Mouse (Mus musculus) neural tube, embryonic 15.5 days (tissue): ENCODE data around the gene Tmem100. TPM values are rescaled to one million over a fixed set of nuclear protein-coding genes. Genes with fewer than 3 reads are reported as not detected.

Experiments
- ATAC-seq: fragments of 200-750 bp; cut with Nextera tagmentation; 2 replicates; pipeline ENCODE4 v1.8.0; 2017; ENCODE audit warnings: mild to moderate bottlenecking, moderate TSS enrichment, moderate library complexity; ENCODE audit not compliant: low FRiP score
- H3K27ac ChIP-seq: fragments of 300-500 bp; sonication (generic); replicated peaks from 2 replicates; pipeline ENCODE4 v1.5.1; 2015; ENCODE audit warnings: mild to moderate bottlenecking, inconsistent platforms
- H3K27me3 ChIP-seq: fragments of 300-500 bp; sonication (generic); replicated peaks from 2 replicates; pipeline ENCODE4 v1.6.1; 2015; ENCODE audit warnings: inconsistent platforms
- H3K36me3 ChIP-seq: fragments of 300-500 bp; sonication (generic); 2 replicates; pipeline ENCODE4 v1.6.1; 2015; ENCODE audit warnings: inconsistent platforms
- H3K4me1 ChIP-seq: fragments of 300-500 bp; sonication (generic); 2 replicates; pipeline ENCODE4 v1.6.1; 2015; ENCODE audit warnings: inconsistent platforms
- H3K4me2 ChIP-seq: fragments of 300-500 bp; sonication (generic); 2 replicates; pipeline ENCODE4 v1.6.1; 2015; ENCODE audit warnings: inconsistent platforms, mild to moderate bottlenecking, moderate library complexity
- H3K4me3 ChIP-seq: fragments of 300-500 bp; sonication (generic); replicated peaks from 2 replicates; pipeline ENCODE4 v1.5.1; 2015; ENCODE audit warnings: mild to moderate bottlenecking, inconsistent platforms
- H3K9ac ChIP-seq: fragments of 300-500 bp; sonication (generic); replicated peaks from 2 replicates; pipeline ENCODE4 v1.6.1; 2015; ENCODE audit warnings: mild to moderate bottlenecking, inconsistent platforms
- H3K9me3 ChIP-seq: fragments of 300-500 bp; sonication (generic); replicated peaks from 2 replicates; pipeline ENCODE4 v1.6.1; 2016; ENCODE audit warnings: inconsistent platforms
- WGBS: fragments of 180-500 bp; shearing (Covaris S2); methylation state at CpG from one replicate; pipeline ENCODE4 v1.1.7; 2015; ENCODE audit warnings: mixed read lengths; 5-methylcytosine and 5-hydroxymethylcytosine counted together
- polyA plus RNA-seq: library from polyadenylated mRNA; unstranded; fragments of >200 nt; fragmentation: Nextera tagmentation; extraction: Ambion mirVana; gene quantifications from 2 replicates; pipeline ENCODE4 v1.2.1, GENCODE M21; 2015

Gene Tmem100
- polyA plus RNA-seq, 1 experiment from 2014 or later, result 24.1 TPM

DNA sequence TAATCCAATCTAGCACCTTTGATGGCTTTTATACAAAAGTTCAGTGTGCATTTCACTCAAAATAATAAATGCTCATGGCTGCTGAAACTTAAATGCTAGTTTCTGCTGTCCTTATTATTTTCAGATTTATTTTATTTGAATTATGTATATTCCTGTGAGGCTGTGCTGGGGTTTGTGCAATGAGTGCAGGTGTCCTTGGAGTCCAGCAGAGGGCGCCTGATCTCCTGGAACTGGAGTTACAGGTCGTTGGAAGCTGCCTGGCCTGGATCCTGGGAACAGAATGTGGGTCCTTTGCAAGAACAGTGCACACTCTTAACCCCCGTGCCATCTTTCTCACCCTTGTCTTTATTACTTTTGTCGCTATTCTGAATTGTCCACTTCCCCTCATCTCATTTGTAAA is 6.3 kb downstream of the Tmem100 start:
- WGBS, result 90% methylated on average over 4 of the region's 4 CpGs
- Histone ChIP-seq H3K9me3 (0 out of 2 replicates have a peak, but pooled peaks cover 5% of the 10 kb centered on the region), H3K9ac (no peak overlapping the region), H3K27ac (no peak overlapping the region), H3K36me3 (0 out of 2 replicates have a peak, but pooled peaks cover 2% of the 10 kb centered on the region), H3K4me1 (0 out of 2 replicates have a peak, but pooled peaks cover 10% of the 10 kb centered on the region), H3K27me3 (peaks cover 11% of the 10 kb centered on the region), H3K4me2 (no peak overlapping the region), H3K4me3 (no peak overlapping the region)
- no peak for ATAC-seq

DNA sequence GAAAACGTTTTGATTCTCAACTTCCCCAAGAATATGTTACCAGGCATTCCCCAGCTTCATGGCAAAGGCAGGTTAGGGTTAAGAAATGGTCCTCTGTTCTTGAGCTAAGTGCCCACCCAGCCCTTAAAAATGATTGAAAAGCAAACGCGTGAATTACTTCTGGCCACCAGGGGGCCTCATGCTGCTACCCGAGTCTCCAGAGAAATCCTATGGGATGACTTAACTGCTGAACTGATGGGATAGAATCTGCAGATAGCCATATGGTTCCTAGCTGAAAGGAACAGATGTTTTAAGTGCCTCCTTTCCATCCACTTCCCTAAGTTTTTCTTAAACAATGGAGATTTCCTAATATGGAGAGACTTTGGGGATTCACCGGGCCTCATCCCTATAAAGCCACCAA is 7.9 kb downstream of the Tmem100 start:
- WGBS, result 25% methylated on average over 5 of the region's 5 CpGs
- Histone ChIP-seq H3K4me3 (no peak overlapping the region), H3K27ac (no peak overlapping the region), H3K9me3 (0 out of 2 replicates have a peak, but pooled peaks cover 5% of the 10 kb centered on the region), H3K9ac (no peak overlapping the region), H3K4me2 (no peak overlapping the region), H3K27me3 (no peaks in the 10 kb centered on the region), H3K36me3 (0 out of 2 replicates have a peak, but pooled peaks cover 2% of the 10 kb centered on the region), H3K4me1 (0 out of 2 replicates have a peak, but pooled peaks cover 2% of the 10 kb centered on the region)
- ATAC-seq, result no peak

GRCm38 (mm10) chr11:90044459-90044858 is 14.3 kb downstream of the Tmem100 start:
- H3K27me3 ChIP-seq, result no peaks in the 10 kb centered on the region
- H3K36me3 ChIP-seq, result no peaks in the 10 kb centered on the region
- no peak overlapping the region for H3K27ac ChIP-seq
- no peak for ATAC-seq
- no peak overlapping the region for H3K4me3 ChIP-seq
- H3K4me2 ChIP-seq, result no peak overlapping the region
- no peaks in the 10 kb centered on the region for H3K4me1 ChIP-seq
- 91% methylated on average over 4 of the region's 4 CpGs for WGBS
- H3K9ac ChIP-seq, result no peak overlapping the region
- no peaks in the 10 kb centered on the region for H3K9me3 ChIP-seq

DNA sequence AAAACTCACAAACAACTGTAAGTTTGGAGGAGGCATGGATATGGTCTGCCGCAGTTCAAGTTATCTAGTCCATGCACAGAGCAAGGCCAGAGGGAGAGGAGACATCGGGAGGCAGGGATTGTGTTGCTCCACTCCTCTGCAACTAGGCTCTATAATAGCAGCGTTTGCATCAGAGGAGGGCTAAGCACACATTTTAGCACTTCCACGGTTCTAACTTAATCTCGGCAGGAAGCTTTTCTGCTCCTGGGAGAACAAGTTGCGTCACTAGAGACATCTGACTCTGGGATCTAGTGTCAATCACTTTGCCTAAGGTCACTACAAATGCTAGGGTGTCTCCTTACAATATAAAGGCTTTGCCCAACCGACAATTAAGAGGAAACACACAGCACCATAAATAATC is 16.1 kb downstream of the Tmem100 start:
- no peak overlapping the region for H3K27ac ChIP-seq
- no peak overlapping the region for H3K9ac ChIP-seq
- no peak overlapping the region for H3K4me2 ChIP-seq
- no peaks in the 10 kb centered on the region for H3K27me3 ChIP-seq
- H3K36me3 ChIP-seq, result no peaks in the 10 kb centered on the region
- no peak overlapping the region for H3K4me3 ChIP-seq
- no peaks in the 10 kb centered on the region for H3K9me3 ChIP-seq
- WGBS, result 49% methylated on average over 7 of the region's 7 CpGs
- no peak for ATAC-seq
- no peaks in the 10 kb centered on the region for H3K4me1 ChIP-seq

- Histone ChIP-seq H3K4me2 (no peak overlapping the region), H3K27me3 (no peaks in the 10 kb centered on the region), H3K9ac (no peak overlapping the region), H3K4me3 (no peak overlapping the region), H3K27ac (no peak overlapping the region), H3K36me3 (no peaks in the 10 kb centered on the region), H3K9me3 (no peaks in the 10 kb centered on the region), H3K4me1 (no peaks in the 10 kb centered on the region)
- ATAC-seq, result no peak
- 89% methylated on average over 9 of the region's 9 CpGs for WGBS
Observed at GRCm38 (mm10) chr11:90047271-90047670, 17.1 kb downstream of the Tmem100 start.

GRCm38 (mm10) chr11:90050016-90050415 is 19.9 kb downstream of the Tmem100 start:
- no peaks in the 10 kb centered on the region for H3K36me3 ChIP-seq
- ATAC-seq, result no peak
- no peak overlapping the region for H3K9ac ChIP-seq
- H3K9me3 ChIP-seq, result no peaks in the 10 kb centered on the region
- no peaks in the 10 kb centered on the region for H3K27me3 ChIP-seq
- 90% methylated on average over 7 of the region's 7 CpGs for WGBS
- no peak overlapping the region for H3K27ac ChIP-seq
- no peaks in the 10 kb centered on the region for H3K4me1 ChIP-seq
- H3K4me2 ChIP-seq, result no peak overlapping the region
- H3K4me3 ChIP-seq, result no peak overlapping the region

GRCm38 (mm10) chr11:90052785-90053184 is 22.6 kb downstream of the Tmem100 start:
- H3K27ac ChIP-seq, result no peak overlapping the region
- no peak overlapping the region for H3K9ac ChIP-seq
- H3K36me3 ChIP-seq, result no peaks in the 10 kb centered on the region
- H3K4me3 ChIP-seq, result no peak overlapping the region
- no peak for ATAC-seq
- WGBS, result 82% methylated on average over 7 of the region's 7 CpGs
- no peaks in the 10 kb centered on the region for H3K4me1 ChIP-seq
- H3K4me2 ChIP-seq, result no peak overlapping the region
- H3K9me3 ChIP-seq, result no peaks in the 10 kb centered on the region
- H3K27me3 ChIP-seq, result no peaks in the 10 kb centered on the region

DNA sequence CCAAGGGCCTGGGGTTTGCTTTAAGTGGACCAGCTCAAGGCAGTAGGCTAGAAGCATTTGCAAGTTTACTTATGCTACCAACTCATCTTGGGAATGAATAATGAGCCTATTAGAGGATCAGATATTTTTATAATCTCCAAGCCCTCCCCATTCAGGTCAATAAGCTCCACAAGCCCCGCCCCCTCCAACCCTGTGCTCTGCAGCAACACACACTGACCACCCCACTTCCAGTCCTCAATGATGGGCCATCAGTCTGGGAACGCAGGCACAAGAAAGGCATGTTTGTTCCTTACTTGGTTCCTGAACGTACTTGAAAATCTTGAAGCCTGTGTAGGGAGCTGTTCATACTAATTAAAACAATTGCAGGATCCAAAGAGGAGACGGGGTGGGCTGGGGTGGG is 23.7 kb downstream of the Tmem100 start:
- no peak overlapping the region for H3K9ac ChIP-seq
- H3K27ac ChIP-seq, result no peak overlapping the region
- H3K36me3 ChIP-seq, result no peaks in the 10 kb centered on the region
- WGBS, result 72% methylated on average over 4 of the region's 4 CpGs
- H3K4me3 ChIP-seq, result no peak overlapping the region
- H3K4me1 ChIP-seq, result no peaks in the 10 kb centered on the region
- ATAC-seq, result no peak
- no peaks in the 10 kb centered on the region for H3K27me3 ChIP-seq
- no peaks in the 10 kb centered on the region for H3K9me3 ChIP-seq
- no peak overlapping the region for H3K4me2 ChIP-seq

GRCm38 (mm10) chr11:90054401-90054800 is 24.3 kb downstream of the Tmem100 start:
- ATAC-seq, result no peak
- Histone ChIP-seq H3K36me3 (no peaks in the 10 kb centered on the region), H3K27me3 (no peaks in the 10 kb centered on the region), H3K27ac (no peak overlapping the region), H3K4me1 (no peaks in the 10 kb centered on the region), H3K9ac (no peak overlapping the region), H3K9me3 (no peaks in the 10 kb centered on the region), H3K4me2 (no peak overlapping the region), H3K4me3 (no peak overlapping the region)
- 65% methylated on average over 7 of the region's 7 CpGs for WGBS

- Histone ChIP-seq H3K27ac (no peak overlapping the region), H3K9ac (no peak overlapping the region), H3K4me1 (no peaks in the 10 kb centered on the region), H3K4me2 (no peak overlapping the region), H3K4me3 (no peak overlapping the region), H3K27me3 (no peaks in the 10 kb centered on the region), H3K9me3 (no peaks in the 10 kb centered on the region), H3K36me3 (no peaks in the 10 kb centered on the region)
- ATAC-seq, result no peak
- WGBS, result 60% methylated on average over 2 of the region's 2 CpGs
Observed at GRCm38 (mm10) chr11:90057070-90057469, 26.9 kb downstream of the Tmem100 start.

DNA sequence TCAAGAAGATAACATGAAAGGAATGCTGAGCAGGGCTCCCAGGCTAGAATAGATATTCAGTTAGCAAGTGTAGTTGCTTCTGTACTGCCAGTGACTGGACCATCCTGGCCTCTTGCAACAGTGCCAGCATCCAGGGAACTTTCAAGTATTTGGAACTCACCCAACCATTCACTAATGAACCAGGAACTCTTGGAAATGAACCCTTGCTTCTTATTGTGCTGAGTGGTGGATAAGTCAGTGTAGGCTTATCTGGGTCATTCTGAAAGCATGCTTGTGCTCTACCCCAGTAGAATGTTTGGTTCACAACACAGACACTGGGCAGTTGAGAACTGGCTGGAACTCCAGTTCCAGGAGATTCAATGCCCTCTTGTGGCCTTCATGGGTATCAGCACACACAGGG is 29.1 kb downstream of the Tmem100 start:
- Histone ChIP-seq H3K36me3 (no peaks in the 10 kb centered on the region), H3K27ac (no peak overlapping the region), H3K27me3 (no peaks in the 10 kb centered on the region), H3K4me1 (no peaks in the 10 kb centered on the region), H3K9ac (no peak overlapping the region), H3K9me3 (no peaks in the 10 kb centered on the region), H3K4me3 (no peak overlapping the region), H3K4me2 (no peak overlapping the region)
- ATAC-seq, result no peak

DNA sequence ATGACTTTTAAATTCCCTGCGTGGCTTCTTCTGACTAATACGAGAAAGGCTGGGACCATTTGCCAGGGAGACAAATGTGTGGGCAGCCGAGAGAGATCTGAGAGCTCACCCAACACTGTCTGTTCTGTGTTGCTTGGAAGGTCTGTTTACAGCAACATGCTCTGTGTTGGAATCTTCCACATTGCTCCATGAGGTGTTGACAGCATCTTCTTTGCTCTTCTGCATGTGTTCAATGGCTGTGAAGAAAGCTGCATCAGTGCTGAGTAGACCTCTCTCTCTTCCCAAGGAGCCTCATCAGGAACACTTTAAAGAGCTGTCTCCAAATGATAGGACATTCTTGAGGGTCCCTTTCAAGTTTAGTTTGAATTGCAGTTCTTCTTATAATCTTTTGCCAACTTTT is 32.5 kb downstream of the Tmem100 start:
- Histone ChIP-seq H3K4me3 (no peak overlapping the region), H3K4me1 (no peaks in the 10 kb centered on the region), H3K27ac (no peak overlapping the region), H3K4me2 (no peak overlapping the region), H3K9me3 (no peaks in the 10 kb centered on the region), H3K36me3 (no peaks in the 10 kb centered on the region), H3K9ac (no peak overlapping the region), H3K27me3 (no peaks in the 10 kb centered on the region)
- ATAC-seq, result no peak
- WGBS, result 80% methylated on average over 3 of the region's 3 CpGs
